Mouse (Mus musculus): ENCODE results near the gene Celf5.

Gene Celf5

GRCm38 (mm10) chr10:81427804-81428506, 54.6 kb downstream of the Celf5 start:
- peak; percentile 13 for DNase-seq (ENCODE audit: extremely low spot score, low spot score)

DNA sequence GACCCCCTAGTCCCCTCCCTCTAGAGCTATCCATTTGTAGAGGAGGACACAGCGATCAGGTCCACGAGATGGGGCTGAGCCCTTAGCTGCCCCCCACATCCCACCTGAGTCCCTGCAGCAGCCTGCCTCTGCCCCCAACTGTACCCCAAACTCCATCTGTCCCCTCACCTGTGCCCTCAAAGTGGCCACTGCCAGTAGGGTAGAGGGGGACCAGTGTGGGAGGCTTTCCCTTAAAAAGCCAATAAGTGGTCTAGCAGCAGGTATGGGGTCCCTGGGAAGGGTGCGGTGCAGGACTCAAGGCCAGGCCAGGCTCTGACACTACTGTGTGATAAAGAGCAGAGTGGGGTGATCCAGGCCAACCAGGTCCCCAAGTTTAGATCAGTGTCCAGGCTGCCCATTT, 55.2 kb downstream of the Celf5 start:
- no peak for DNase-seq (ENCODE audit: extremely low spot score, low spot score)

- DNase-seq (ENCODE audit: extremely low spot score, low spot score): peak; percentile 27
Measured at GRCm38 (mm10) chr10:81426897-81427296, 55.6 kb downstream of the Celf5 start.

DNA sequence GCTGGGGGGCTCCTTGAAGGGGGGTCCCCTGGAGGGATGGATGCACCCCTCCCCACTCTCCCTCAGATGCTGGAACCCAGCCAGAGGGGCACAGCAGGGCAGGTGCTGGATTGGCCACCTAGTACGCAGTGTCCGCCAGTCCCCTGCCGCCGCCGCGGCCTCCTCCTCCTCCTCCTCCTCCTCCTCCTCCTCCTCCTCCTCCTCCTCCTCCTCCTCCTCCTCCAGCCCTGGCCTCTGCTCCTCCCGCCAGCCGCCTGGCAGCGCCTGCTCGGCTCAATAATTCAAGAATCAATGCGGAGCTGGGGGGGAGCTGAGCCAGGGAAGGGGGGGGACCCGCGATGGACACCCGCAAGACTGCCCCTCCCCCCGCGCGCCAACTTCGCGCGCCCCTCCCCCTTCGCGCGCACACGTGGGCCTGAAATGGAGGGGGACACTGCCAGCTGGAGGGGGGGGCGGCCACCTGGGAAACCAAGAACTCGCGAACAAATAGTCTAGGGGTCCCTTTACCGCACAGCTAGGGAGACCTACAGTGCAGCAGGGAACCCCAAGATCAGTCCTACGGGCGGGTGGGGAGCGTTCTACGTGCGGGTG, 56.3 kb downstream of the Celf5 start:
- DNase-seq (ENCODE audit: extremely low spot score, low spot score): peak; percentile 22

DNA sequence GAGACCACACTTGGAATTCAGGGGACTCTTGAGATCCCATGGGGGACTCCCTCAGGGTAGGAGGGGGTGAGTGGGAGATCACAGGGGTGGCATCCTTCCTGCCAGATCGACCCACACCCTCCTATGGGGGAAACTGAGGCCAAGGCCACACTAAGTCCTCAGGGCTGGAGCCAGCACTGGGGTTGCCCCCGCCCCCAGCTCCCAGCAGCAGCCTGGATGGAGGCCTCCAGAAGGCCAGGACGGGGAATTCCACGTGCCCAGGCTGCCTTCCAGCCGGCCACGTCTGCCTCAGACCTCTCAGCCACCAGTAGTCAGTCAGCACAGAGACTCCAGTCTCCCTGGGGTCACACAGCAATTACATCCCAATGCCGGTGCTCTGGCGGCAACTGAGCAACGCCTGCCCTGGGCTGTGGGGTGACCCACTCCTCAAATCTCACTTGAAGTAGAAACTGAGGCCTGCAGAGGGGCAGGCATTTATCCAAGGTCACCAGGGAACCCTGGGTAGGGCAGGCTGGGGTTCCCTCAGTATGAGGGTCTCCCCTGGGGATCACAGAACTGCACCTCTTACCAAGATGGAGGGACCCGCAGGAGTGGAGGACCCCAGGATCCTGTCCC, 57.2 kb downstream of the Celf5 start:
- peak; percentile 22 for DNase-seq (ENCODE audit: extremely low spot score, low spot score)

GRCm38 (mm10) chr10:81424246-81425051, 58.1 kb downstream of the Celf5 start:
- DNase-seq (ENCODE audit: extremely low spot score, low spot score): peak; percentile 20

- no peak for DNase-seq (ENCODE audit: extremely low spot score, low spot score)
Measured at GRCm38 (mm10) chr10:81423476-81424245, 58.8 kb downstream of the Celf5 start.

DNA sequence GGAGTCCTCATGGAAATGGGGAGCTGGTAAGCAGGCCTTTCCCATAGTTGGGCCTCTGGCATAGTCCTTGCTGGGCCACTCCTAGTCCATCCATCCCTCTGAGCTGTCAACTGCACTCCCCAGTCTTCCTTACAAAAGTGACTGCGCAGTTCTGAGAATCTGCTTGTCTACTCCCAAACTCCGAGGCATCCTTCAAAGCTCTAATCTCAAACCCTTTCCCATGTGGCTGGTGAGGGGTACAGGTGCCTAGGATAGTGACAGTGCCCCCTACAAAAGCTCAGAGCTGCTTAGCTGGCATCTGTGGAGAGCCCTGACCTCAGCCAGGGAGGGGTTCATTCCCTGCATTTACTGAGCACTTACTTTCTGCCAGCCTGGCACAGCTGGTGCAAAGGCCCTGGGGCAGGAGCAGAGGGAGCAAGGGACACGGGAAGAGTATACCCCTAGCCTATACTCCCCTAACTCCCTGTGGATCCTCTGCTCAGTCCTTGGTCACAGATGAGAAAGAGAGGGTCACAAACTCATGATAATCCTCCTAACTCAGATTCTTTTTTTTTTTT, 59.8 kb downstream of the Celf5 start:
- no peak for DNase-seq (ENCODE audit: extremely low spot score, low spot score)

DNA sequence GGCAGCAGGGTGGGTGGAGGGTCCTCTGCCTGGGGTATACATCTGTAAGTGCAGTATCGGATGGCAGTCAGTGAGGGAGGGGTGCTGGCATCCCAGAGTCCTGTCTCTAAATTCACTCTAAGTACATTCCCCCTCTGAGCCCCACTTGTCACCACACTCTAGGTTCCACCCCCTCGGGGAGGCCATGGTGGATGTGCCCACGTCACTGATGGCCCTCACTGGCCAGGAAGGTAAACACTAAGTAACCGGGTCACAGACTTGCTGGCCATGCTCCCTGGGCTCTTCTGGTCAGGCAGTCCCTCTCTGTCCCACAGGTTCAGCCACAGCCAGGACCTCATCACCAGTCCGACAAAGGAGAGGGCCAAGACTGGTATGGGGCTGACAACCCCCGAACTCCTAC, 60.3 kb downstream of the Celf5 start:
- no peak for DNase-seq (ENCODE audit: extremely low spot score, low spot score)

DNA sequence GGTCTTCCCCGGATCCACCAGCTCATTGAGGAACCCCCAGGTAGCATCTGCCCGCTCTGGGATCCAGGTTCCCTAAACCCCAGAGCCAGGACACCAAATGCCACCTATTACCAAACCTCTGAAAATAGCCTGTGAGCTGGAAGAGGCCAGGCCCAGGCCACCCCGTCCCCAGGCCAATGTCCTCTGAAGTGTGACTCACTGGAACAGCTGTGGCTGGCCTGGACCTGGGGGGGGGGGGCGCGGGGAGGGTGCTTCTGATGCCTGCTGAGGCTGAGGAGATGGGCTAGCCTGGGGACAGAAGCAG, 60.8 kb downstream of the Celf5 start:
- no peak for DNase-seq (ENCODE audit: extremely low spot score, low spot score)

GRCm38 (mm10) chr10:81421041-81421796, 61.3 kb downstream of the Celf5 start:
- no peak for DNase-seq (ENCODE audit: extremely low spot score, low spot score)

DNA sequence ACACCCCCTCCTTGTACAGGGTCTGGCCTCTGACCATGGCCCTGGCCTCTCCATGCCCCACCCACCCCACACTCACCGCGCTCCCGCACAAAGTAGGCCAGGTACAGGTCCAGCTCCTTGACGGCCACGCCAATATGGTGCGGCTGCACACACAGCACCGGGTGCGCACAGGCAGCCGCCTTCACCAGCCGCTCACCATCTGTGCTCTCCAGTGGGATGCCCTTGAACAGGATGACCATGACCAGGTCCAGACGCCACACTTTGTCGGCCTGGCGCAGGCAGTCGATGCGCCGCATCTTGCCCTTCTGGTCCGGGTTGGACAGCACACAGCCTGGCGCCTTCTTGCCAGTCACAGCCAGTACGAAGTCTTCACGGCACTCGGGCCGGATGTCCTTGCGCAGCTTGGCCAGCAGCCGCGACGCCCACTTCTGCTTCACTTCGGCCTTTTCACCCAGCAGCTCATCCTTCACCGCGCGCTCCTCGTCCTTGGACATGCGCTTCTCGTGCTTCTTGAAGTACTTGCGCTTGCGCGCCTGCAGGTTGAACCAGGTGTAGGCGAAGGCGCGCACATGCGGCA, 62.2 kb downstream of the Celf5 start:
- DNase-seq (ENCODE audit: extremely low spot score, low spot score): no peak

DNA sequence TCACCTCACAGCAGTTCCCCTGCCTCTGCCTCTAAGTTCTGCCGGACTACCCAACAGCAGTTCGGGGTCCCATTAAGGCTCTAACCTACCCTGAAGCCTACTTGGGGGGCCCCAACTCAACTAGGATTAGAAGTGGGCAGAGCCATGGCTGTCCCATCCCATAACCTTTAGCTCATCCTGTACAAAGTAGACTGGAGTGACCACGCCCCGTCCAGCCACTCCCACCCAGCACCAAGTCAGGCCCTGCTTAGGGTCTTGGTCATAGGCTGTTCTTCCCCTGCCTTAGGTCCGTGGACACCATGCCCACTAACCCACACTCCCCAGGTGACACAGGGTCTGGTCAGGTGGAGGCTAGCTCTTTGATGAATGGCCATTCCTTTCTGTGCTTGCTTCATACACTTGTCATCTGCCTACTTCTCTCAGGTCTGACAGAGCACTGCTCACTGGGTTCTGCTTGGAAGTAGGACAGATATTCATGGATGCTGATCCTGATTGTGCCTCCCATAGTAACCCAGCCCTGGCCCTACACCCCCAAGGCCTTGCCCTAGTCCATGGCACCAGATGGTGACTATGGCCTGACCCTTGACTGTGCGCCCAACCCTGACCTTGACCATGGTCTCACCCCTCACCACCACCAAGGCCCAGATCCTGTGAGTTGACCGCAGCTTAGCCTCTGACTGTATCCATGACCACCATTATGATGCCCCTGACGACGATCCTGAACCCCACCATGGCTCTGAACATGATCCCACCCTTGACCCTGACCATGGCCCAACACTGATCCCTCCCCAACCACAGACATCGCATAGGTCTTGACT, 63.2 kb downstream of the Celf5 start:
- peak; percentile 13 for DNase-seq (ENCODE audit: extremely low spot score, low spot score)

DNA sequence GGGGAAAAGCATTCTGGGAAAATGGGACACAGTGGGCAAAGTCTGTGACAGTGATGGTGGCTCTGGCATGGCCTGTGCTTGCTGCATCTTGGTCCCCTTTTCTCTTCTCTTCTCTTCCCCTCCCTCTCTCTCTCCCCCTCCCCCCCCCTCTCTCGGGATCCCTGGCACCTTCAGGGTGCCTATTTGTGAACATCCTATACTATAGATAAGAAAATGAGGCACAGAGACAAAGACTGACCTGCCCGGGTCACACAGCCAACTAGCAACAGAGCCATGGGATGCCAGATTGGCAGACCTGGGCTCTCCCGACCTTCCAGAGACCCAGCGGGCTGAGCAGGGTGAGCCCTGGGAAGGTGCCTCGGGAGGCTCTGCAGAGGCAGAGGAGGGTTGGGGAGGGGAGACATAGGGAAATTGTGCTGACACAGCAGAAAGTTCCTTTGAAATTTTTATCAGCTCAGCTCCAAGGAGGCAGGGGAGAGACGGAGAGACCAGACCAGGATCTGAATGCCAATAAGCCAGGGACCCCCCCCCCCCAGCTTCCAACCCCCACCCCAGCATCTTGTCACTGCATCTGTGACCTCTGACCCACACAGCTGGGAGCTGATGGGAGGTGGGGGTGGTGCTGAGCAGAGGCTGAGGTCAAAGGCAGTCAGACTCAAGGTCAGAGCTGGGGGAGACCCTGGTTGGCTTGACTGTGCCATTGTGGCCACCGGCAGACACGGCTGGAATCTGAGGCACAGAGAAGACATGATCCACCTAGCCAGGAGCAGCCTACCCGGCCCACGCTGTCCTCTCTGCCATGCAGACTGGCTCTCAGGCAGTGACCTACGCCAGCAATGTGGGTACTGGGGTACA, 64.1 kb downstream of the Celf5 start:
- no peak for DNase-seq (ENCODE audit: extremely low spot score, low spot score)

DNA sequence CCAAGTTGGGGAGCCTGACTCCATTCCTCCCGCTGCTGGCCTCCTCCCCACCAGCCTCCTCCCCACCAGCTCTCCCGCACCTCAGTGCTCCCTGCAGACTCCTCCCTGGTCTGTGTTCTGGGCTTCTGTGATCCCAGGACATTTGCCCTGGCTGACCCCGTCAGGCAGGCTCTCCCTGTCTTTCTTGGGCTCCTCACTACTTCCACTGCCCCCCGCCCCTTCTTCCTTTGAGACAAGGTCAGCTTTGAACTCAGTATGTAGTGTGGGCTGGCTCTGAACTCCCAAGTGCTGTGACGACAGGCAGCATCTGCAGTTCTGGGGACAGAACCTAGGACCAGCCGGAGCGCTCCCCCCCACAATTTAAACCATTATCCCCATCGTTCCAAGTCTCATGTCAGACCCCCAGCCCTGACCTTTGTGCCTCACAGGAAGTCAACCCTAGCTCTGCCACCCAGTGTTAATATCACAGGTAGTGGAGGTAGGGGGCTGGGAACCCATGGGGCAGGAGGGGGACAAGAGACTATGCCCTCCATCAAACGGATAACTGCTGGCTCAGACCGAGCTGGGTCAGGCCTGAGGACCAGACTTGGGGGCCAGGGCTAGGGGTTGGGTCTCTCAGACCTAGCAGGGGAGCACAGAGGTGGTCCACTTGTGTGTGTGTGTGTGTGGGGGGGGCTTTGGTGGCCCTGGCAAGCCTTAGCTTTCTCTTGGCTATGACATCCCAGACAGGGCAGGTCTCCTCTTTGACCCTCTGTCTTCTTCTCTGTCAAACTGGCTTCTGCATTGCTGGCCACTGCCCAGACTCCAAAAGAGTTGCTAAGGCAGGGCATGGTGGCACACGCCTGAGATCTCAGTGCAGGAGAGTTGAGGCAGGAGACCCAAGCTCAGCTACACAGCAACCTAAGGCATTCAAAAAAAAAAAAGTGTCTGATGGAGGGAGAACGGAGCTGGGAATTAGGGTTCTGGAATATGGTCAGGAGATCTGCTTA, 65.0 kb downstream of the Celf5 start:
- DNase-seq (ENCODE audit: extremely low spot score, low spot score): no peak

- peak; percentile 76 for DNase-seq (ENCODE audit: extremely low spot score, low spot score)
Measured at GRCm38 (mm10) chr10:81416581-81417226, 65.8 kb downstream of the Celf5 start.

All from neural tube, embryonic 10.5 days (tissue).